Mouse (Mus musculus) cerebellum, adult 11-12 months (tissue): ENCODE results near the gene Armh1.

Source experiments
- DNase-seq: peaks from one replicate; pipeline ENCODE4 v3.0.0; 2022

Armh1 gene

DNA sequence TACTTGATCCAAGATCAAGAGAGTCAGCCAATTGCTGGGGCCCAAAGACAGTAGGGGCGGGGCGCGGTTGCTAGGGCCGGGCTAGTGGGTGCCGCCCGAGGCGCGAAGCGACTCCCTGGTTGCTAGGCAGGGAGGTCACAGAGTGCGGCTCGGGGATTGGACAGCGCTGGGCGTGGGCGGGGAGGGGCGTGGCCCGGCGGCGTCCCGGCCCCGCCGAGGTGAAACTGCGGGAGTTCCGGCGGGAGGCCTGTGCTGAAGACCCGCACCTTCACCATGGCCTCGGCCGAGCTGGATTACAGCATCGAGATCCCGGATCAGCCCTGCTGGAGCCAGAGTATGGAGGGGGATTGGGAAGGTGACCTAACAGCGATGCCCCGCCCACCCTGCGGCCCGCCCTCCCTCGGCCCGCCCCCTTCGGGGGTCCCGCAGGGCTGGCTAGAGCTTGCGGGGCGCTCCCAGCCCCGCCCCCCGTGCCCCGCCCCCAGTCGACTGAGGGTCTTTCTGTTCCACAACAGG, at the start of gene Armh1, which contains the start of gene Tmem53:
Gene Armh1, minus strand, starts transcription at position 325 of the 516 bp plus-strand sequence.
Gene Tmem53, plus strand, starts transcription at position 151 of the 516 bp plus-strand sequence.
- peak; percentile 72 for DNase-seq

DNA sequence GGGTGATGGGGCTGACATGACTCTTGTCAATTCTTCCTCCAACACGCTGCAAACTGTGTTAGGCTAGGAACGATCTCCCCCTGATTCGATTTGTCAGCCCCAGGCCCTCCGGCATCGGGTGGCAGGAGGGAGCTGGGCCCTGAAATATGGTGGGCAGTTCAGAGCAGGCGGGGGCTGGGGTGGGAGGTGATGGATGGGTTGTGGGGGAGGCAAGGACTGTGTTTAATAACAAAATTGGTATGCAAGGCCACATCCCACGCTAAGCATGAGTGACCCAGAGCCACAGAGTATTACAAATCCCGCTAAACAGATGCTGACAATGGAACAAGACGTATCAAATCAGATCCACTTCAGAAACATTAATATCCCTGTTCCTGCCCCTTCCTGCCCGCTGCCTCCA, 48.0 kb upstream of the Armh1 start:
- DNase-seq = no peak

DNA sequence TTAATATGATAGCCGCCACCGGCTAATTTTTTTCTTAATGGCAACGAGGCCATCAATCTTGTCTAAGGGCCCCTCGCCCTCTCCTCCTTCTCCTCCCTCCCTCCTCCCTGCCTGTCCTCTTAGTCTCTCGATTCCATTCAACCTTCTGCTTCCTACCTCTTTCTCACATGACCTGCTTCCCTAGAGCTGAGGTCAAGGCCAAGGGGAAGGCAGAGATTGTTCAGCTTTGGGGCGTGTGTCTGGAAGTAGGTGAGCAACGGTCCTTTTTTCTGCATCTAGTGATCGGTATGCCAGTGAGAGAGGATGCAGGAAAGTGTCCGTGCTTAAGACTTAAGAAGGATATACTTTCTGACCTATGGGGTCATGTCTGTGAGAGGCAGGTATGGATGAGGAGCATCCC, 45.9 kb upstream of the Armh1 start:
- no peak for DNase-seq

DNA sequence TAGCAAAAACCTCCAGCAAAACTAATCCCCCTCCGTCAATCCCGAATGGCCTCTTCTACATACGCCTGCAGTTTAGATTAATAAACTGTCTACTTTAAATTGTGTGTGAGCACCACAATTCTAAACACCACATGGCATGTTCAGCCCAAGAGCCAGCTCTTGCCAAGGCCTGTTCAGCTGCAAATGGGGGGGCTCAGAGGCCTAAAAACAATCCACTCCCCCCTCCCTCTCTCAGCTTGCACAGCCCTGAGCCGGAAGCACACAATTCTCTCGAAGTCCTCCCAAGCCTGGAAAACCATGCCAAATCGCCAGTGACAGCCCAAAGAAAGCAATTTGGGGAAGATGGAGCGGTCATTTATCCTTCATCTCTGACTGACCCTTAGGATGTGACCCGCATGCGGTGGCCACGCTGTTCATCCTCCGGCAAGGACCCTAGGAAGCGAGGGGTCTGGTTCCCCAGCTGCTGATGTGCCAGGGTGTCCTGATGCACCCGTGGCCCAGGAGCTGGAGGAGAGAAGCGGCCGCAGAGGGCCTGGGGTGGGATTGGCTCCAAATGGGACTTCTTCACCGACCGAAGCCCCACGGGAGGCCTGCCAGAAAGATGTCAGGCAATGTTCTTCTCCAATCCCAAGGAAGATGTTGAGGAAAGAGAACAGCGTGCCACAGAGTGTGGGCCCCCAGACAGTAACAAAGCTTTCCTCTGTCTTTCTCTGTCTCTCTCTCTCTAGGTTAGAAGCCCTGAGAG, 45.1 kb upstream of the Armh1 start:
- DNase-seq = no peak

DNA sequence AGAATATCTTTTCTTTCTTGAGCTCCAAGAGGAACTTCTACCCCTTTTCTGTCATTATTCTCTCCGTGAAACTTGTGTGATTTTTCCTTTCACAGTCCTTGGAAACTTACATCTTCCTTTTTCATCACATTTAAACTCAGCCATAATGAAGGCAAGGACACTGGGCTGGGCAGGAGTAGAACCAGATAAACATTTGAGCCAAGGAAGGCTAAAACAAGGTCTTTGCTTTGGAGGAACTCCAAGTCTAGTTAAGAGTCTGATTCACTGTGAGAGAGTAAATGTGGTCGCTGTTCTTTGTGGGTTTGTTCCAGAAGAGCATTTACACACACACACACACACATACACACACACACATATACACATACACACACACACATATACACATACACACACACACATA, 39.8 kb upstream of the Armh1 start:
- no peak for DNase-seq

DNA sequence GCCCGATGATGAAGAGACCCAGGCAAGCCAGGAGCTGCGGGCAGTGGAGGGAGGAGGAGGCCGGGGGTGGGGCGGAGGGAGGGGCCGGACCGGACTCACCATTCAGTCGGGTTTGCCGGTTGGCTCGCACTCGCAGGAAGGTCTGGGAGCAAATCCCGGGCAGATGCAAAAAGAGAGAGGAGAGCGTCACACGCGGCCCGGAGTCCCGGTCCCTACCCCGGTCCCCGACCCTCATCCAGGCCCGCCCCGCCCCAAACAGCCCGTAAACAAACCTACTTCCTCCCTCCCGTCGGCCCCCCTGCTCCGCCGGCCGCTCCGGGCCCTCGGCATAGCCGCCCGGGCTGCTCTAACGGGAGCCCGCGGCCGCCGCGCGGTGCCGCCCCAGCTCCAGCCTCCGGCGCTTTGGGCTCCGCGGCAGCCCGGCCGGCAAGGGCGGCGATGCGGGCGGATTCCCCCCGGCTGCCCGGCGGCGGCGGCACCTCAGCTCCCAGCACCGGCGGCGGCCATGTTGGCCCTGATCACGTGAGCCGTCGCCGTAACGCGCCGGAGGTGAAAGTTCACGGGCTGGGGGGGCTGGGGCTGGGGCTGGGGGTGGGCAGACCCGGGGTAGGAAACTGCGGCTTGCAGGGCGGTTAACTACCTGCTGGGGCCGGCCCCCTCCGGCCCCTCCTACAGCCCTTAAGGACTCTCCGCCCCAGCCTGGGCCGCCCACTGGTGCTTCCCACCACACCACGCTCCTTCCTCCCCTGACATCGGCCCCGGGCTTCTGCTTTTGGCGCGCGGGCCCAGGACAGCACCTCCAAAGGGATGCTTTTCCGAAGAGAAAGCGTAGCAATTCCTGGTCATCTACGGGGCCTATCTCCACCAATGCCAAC, 37.2 kb upstream of the Armh1 start:
- peak; percentile 71 for DNase-seq

DNA sequence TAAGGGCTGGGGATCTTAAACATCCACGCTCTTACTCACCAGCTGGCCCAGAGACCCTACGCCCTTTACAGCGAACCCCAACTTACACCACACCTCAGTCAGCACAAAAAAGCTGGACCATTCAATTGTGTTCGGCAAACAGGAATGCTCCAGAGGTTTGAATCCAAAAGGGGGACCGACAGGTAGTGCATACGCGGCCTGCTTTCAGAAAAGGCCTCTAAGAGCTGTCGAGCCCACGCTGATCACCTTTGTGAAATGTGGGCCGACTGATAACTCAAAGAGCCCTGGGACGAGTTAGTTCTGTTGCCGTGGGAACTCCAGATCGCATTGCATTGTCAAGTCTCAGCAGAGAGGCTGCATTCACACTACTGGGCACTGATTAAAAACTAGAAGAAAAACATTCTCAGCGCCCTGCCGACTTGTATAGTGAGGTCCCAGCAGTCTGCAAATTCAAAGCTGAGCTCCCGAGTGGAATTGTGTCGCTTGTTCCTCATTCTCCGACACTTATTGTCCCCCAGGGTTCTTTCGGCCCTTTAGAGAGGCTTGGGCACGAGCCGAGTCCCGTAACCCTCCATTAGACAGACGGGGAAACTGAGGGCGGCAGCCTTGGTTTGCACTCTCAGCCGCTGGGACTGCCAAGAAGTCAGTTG, 36.5 kb upstream of the Armh1 start:
- DNase-seq = no peak

DNA sequence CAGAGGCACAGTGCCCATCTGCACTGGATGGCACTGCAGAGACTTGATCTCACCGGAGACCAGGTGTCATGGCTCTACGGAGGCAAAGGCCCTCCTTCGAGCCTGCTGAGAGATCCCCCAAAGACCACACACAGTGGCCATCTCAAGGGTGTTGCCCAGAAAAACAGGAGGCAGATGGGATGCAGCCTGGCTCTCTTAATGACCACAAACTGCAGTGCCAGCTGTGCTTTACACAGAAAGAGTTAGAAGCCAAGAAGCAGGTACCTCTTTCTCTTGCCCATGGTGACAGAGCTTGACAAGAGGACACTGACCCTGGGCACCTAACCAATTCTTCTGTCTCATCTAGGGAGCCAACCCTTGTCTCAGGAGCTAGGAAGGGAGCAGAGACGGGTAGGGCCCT, 32.4 kb upstream of the Armh1 start:
- DNase-seq = no peak

DNA sequence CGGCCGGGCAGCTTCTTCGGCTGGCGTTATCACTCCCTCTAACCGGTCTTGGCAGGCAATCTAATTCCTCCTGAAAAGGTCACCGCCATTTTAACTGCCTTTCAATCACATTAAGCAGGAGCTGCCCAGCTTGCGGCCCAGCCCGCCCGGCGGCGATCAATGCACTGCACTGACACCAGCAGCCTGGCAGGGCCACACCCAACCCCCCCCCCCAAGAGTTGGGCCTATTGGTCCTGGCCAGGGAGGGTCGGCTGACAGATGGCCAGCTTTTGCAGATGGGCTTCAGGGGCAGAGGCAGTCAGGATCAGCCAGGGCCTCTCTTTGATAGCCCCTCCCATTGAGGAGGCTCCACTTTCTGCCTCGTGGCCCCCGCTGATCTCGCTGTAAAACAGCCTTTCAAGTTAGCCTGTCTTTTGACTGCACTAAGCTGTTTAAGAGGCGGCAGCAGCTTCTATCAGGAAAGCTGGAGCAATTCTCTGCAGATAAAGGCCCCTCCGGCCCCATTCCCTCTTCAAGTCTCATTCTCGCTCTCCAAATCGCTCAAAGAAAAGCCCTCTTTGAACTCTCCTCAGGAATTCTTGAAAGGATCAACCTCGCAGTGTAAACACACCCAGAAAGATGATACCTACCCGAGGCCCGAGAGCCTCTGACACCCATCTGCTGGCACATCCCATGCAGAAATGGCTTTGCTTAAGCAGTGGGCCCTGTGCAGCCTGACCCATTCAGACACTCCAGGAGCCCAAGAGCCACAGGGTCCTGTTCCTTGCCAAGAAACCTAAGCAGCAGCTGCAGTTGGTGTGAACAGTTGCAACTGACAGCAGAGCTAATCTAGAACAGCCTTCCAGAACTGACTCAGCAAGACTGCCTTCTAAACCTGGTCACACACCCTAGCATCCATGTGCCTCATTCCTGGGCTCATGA, 31.6 kb upstream of the Armh1 start:
- DNase-seq = no peak

DNA sequence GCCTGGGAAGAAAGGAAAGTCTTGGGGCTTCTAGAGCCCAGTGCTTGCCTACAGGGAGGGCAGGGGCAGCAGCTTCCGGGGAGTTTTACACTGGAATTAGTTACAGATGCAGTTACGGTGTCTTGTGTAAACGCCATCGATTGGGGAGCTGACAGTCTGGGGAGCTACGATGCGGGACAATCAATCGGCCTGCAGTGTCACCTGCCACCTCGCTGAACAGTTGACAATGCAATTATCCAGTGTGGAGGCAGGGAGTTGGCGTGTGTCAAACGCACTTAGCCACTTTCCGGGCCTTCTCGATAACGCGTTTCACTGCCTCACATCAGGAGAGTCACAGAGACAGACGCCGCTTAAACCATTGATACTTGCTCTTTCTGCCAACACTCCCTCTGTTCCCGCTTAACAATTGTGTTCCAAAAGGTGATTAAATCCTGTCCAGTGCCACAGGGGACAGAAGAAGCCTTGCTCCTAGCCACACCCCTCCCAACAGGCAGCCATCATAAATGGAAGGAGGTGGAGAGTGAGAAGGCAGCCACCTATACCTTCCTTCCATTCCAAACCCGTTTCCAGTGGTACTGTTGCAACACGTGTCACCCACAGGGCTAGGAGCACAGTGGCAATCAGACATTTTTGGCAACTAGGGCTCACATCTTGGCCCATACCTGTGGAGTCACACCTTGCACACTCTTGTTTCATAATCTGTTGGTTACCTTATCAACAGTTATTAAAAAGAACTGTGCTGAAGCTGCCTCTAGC, 29.3 kb upstream of the Armh1 start:
- no peak for DNase-seq

DNA sequence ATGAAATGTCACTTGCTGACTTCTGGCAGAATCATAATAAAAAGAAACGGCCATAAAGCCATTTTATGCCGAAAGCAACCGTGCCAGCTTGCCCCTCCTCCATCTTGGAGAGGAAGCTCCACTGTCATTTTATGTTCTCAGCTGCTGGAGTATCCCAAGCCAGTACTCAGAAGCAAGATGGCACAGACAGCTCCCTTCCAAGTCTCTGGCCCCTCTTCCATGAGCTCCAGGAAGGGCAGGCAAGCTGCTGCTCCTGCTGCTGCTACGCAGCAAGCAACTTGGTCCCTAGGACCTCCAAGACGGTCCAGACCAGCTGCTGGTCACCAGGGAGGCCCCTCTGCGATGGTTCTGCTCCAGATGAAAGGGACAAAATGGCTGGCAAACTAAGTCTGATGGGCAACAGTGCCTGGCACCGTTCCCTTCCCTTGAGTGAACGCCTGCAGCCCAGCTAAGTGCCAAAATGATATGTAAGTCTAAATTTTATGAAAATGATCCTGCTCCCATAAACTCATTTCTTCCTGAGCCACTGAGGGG, 28.5 kb upstream of the Armh1 start:
- no peak for DNase-seq

DNA sequence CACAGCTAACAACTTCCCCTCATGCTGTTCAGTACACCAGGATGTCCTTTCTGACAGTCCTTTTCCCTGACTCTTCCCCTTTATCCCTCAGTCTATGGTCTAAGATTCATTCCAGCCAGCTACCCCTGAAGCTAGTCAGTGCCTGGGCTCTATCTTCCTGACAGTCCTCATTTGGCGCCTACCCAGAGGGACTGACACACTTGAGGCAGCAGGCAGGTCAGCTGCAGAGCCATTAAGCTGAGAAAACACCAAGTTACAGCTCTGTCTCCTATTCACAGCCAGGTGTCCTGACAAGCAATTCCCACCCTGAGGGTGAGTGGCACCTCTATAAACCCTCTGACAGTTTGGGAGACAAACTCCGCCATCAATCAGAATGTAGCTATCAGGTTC, 27.3 kb upstream of the Armh1 start:
- DNase-seq = no peak

DNA sequence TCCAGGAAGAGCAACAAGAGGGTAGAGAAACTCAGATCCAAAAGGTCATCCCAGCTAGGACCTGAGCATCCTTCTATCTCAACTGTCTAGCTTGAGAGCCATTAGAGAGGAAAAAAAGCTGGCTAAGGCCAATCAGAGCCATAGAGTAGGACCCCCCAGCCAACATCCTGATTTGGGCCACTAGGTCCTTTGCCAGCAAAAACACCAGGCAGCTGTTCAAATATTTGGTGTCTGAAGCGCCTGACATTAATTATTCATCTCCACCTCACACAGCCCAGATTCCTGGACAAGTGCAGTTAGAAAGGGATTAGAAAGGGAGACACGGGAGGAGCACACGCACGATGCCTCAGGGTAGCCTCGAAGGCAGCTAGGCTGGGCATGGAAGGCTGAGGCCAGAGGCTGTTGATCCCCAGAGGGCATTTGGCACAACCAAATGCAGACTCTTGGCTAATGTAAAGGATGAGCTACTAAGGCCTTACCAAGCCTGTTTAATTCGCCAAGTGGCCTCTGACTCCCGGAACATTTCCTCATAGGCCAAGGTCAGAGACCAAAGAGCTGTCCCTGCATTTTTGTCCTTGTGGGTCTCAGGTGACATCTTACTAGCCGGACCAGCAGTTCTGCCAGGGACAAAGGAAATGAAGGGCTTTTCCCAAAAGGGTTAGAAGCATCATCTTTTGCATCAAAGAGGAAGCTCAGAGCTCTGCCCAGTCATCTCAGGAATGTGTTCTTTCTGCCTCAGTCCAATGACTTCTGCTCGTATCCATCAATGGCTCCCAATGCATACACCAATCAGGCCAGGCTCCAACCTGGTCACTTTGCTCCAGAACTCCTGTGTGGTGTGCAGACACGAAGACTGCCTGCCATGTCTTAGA, 26.7 kb upstream of the Armh1 start:
- DNase-seq = no peak

DNA sequence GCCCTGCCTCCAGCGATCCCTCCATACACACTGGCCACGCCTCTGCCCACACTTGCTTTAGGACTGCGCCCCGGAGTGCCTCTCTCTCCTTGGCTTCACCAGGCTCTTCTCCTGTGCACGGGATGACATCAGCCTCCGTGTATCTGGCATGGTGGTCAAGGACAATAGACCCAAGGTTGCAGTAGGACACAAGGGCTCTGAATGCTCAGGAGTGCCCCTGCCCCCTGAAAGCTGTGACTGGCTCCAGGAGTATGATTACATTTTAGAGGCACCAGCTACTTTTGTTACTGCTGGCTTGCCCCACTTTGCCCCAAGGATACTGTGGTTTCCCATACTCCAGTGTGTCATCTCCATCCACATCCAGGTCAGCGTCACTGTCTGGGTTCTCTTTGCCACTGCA, 25.8 kb upstream of the Armh1 start:
- no peak for DNase-seq

DNA sequence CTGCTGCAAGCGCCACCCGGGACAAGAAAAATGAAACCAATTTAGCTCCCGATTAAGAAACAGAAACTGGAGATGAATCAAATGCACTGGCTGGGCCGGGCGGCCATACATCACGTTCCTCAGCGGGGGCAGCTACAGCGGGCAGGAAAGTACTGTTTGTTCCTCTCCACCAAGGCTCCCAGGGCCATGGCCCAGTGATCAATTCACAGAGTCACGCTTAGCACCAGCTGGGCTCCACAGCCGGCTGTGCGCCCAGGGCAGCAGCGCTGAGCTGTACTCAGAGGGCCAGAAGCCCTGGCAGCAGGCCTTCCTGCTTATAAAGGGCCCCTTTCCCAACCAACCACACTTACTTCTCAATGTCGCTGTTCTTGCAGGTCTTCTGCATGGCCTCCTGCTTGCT, 25.1 kb upstream of the Armh1 start:
- no peak for DNase-seq

DNA sequence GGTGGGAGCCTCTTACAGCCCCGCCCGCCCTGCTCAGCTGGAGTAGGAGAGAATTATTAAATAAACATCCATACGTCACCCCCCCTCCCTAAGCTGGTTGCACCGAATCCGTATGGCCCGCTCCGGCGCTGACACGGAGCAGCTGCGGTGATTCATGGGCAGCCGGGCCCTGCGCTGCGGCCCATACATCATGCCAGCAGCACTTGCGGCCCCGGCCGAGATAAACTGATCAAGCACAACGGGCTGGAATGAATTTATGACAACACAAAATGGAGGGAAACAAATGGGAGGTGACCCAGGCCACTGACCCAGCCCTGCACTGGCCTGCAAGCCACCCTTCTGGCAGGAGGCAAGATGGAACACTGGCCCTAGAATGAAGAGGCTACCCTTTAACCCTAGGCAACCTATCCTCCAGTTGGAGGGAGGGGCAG, 24.4 kb upstream of the Armh1 start:
- no peak for DNase-seq

DNA sequence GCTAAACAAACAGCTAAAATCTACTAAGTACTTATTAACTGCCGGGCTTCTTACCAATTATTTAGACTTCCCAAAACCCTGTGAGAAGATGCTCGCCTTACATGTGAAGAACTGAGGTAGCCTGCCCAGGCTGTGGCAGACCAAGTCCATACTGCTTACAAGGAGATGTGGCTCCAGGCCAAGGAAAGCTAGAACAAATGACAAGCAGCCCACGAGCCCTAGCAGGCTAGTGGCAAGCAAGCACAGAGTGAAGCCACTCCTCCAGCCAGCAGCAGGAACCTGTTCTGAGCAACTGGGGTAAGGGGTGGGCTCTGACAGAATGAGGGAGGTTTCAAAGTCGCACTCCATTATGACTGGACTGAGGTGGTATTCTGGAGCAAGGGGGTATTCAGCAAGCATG, 22.8 kb upstream of the Armh1 start:
- no peak for DNase-seq

DNA sequence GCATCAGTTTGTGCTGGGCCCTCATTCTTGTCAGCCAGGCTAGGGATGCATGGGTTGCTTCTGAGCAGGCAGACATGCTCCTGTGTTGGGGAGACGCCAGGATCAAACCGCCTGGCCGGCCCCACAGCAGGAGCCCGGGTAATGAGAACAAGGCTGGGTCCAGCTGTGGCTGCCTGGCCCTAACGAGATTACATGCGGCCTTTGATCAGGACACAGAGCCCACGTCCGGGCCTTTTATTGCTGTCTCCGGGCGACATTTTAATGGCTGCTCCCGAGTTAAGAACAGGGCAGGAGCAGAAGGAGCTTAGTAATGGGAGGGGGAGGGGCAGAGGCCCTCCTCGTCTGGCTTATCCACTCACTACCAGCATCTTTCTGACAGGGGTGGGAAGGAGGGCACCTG, 20.5 kb upstream of the Armh1 start:
- no peak for DNase-seq

DNA sequence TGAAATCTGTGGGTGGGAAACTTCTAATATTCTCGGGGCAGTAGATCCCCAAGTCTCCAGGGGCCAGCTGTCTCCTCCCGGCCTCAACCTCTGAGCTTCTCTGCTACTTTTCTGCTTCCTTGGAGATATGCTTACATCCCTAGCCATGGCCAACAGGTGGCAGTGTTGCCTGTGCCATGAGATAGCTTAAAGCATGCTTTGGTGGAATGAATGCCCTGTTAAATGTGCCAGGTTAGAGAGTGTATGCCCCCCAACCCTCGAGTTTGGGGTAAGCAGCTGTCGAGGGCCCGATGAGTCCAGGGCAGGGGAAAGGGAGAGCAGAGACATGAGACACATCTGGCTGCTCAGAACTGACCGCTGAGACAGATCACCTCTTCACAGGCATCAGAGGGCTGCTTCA, 18.4 kb upstream of the Armh1 start:
- no peak for DNase-seq

DNA sequence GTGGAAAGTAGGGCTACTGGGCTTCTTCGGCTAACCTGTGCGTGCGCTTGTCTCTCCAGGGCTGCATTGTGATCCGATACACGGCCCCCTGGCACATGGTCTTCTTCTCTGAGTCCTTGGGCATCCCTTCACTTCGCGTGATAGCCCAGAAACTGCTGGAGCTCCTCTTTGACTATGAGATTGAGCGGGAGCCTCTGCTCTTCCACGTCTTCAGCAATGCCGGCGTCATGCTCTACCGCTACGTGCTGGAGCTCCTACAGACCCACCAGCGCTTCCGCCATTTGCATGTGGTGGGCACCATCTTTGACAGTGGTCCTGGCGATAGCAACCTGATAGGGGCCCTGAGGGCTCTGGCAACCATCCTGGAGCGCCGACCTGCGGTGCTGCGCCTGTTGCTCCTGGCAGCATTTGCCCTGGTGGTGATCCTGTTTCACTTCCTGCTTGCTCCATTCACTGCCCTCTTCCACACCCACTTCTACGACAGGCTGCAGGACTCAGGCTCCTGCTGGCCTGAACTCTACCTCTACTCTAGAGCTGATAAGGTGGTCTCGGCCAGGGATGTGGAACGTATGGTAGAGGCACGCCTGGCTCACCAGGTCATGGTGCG, 16.0 kb upstream of the Armh1 start:
- no peak for DNase-seq
